8 mouse cellular contexts compared by ENCODE assay signal in genomic region chr2:127961154-127961553, GRCm38 (mm10).
DNase-seq lines count a peak whose midpoint lies in the region; ATAC-seq lines count a peak whose summit lies in the region.

No protein-coding gene starts in this region.

- no peak for ATAC-seq in activated CD4-positive, CD25-positive, alpha-beta regulatory T cell, adult 4 months

- DNase-seq in heart, adult 11 months, result peak; percentile 48
- DNase-seq in heart, adult 9 months (ENCODE audit: low spot score in 2 of 2), result no peak
- peak; percentile 67 for DNase-seq in adrenal gland, postnatal 25 days
- DNase-seq in gastrocnemius, postnatal 25 days, result peak; percentile 25
- DNase-seq in left cerebral cortex, adult 18-20 months (ENCODE audit: low spot score in 2 of 2), result peak; percentile 20 to 39
- DNase-seq in right cerebral cortex, postnatal 4 days, result peak; percentile 67
- no peak for DNase-seq in ovary, adult 18-20 months (ENCODE audit: low spot score)

Comparison
In these comparisons a context has a peak if more than half of its experiments do, and no peak if none do; other contexts are left out.
1. DNase-seq: peak in heart, adult 11 months (single experiment), adrenal gland, postnatal 25 days (single experiment), gastrocnemius, postnatal 25 days (single experiment), left cerebral cortex, adult 18-20 months (2 of 2) and right cerebral cortex, postnatal 4 days (single experiment); none in heart, adult 9 months (0 of 2) and ovary, adult 18-20 months (single experiment).